23 mouse cellular contexts compared by ENCODE assay signal in genomic region chr16:29896393-29896792, GRCm38 (mm10).
A peak's percentile ranks its signal among the peaks of the same experiment; 100 is the strongest.
DNase-seq lines count a peak whose midpoint lies in the region; ATAC-seq lines count a peak whose summit lies in the region.
"Had no signal": no experiment of that assay in that cellular context is flagged by ENCODE, and none has a peak within 500 bp of the region (broad histone marks: within the 10 kb centered on the region; RNA-seq: fewer than 3 reads in every experiment).

No protein-coding gene starts in this region.

- H3K9ac ChIP-seq in kidney, embryonic 15.5 days = no peak overlapping the region
- no peak overlapping the region for H3K9ac ChIP-seq in lung, embryonic 16.5 days (ENCODE audit: low read length)
- H3K9ac ChIP-seq in stomach, embryonic 14.5 days (replicated peaks; ENCODE audit: low read depth, low read length) = no peak overlapping the region
- H3K9ac ChIP-seq in hindbrain, embryonic 11.5 days (ENCODE audit: low read depth, low read length) = no peak overlapping the region
- H3K9ac ChIP-seq: embryonic facial prominence, embryonic 13.5 days; forebrain, embryonic 12.5 days; limb, embryonic 12.5 days had no signal

- no peak overlapping the region for H3K4me3 ChIP-seq in kidney, embryonic 15.5 days (replicated peaks)
- no peak overlapping the region for H3K4me3 ChIP-seq in lung, embryonic 16.5 days (ENCODE audit: low read length)
- no peak overlapping the region for H3K4me3 ChIP-seq in stomach, embryonic 14.5 days (ENCODE audit: low read depth, low read length)
- no peak overlapping the region for H3K4me3 ChIP-seq in hindbrain, embryonic 11.5 days (ENCODE audit: low read depth, low read length)
- H3K4me3 ChIP-seq: embryonic facial prominence, embryonic 13.5 days; erythroblast, embryonic 14.5 days; forebrain, embryonic 12.5 days; limb, embryonic 12.5 days; megakaryocyte, embryonic 14.5 days had no signal

- H3K4me2 ChIP-seq in kidney, embryonic 15.5 days = no peak overlapping the region
- no peak overlapping the region for H3K4me2 ChIP-seq in lung, embryonic 16.5 days (ENCODE audit: low read depth, low read length)
- no peak overlapping the region for H3K4me2 ChIP-seq in stomach, embryonic 14.5 days (replicated peaks; ENCODE audit: low read depth, low read length)
- no peak overlapping the region for H3K4me2 ChIP-seq in hindbrain, embryonic 11.5 days (replicated peaks; ENCODE audit: low read depth, low read length)
- H3K4me2 ChIP-seq: embryonic facial prominence, embryonic 13.5 days; forebrain, embryonic 12.5 days; limb, embryonic 12.5 days had no signal

- H3K27me3 ChIP-seq in kidney, embryonic 15.5 days = peaks cover 26% of the 10 kb centered on the region
- no peaks in the 10 kb centered on the region for H3K27me3 ChIP-seq in lung, embryonic 16.5 days (ENCODE audit: control insufficient read depth, insufficient read depth, low read depth, low read length)
- no peaks in the 10 kb centered on the region for H3K27me3 ChIP-seq in stomach, embryonic 14.5 days (ENCODE audit: control insufficient read depth, insufficient read depth, low read length)
- peaks cover 10% of the 10 kb centered on the region for H3K27me3 ChIP-seq in hindbrain, embryonic 11.5 days (ENCODE audit: control insufficient read depth, insufficient read depth, low read length)
- H3K27me3 ChIP-seq: embryonic facial prominence, embryonic 13.5 days; limb, embryonic 12.5 days had no signal

- 81% methylated on average over 4 of the region's 4 CpGs for WGBS in kidney, embryonic 15.5 days
- WGBS in lung, embryonic 16.5 days = 56% methylated on average over 4 of the region's 4 CpGs
- 69% methylated on average over 4 of the region's 4 CpGs for WGBS in stomach, embryonic 14.5 days
- 90% methylated on average over 4 of the region's 4 CpGs for WGBS in hindbrain, embryonic 11.5 days

- peaks cover 16% of the 10 kb centered on the region for H3K4me1 ChIP-seq in kidney, embryonic 15.5 days
- peaks cover 14% of the 10 kb centered on the region for H3K4me1 ChIP-seq in lung, embryonic 16.5 days (replicated peaks; ENCODE audit: control insufficient read depth, insufficient read depth, low read length)
- H3K4me1 ChIP-seq in stomach, embryonic 14.5 days (ENCODE audit: control insufficient read depth, insufficient read depth, low read length) = peaks cover 17% of the 10 kb centered on the region
- no peaks in the 10 kb centered on the region for H3K4me1 ChIP-seq in hindbrain, embryonic 11.5 days (replicated peaks; ENCODE audit: control insufficient read depth, insufficient read depth, low read length)

- H3K27ac ChIP-seq in kidney, embryonic 15.5 days = no peak overlapping the region
- peak overlapping the region; percentile 68 for H3K27ac ChIP-seq in lung, embryonic 16.5 days (ENCODE audit: low read length)
- H3K27ac ChIP-seq in stomach, embryonic 14.5 days (ENCODE audit: low read length) = no peak overlapping the region
- H3K27ac ChIP-seq in hindbrain, embryonic 11.5 days (ENCODE audit: low read depth, low read length) = no peak overlapping the region
- H3K27ac ChIP-seq: embryonic facial prominence, embryonic 13.5 days; forebrain, embryonic 12.5 days; kidney, postnatal 0 days; limb, embryonic 12.5 days had no signal

- DNase-seq in kidney, postnatal 14 days = no peak
- no peak for DNase-seq in lung, postnatal 4 days
- no peak for DNase-seq in MN1 (ENCODE audit: low spot score)
- DNase-seq in hindbrain, embryonic 11.5 days (ENCODE audit: low spot score) = no peak
- DNase-seq: adrenal gland, postnatal 14 days; cerebellum, adult 8-10 months; cerebellum, postnatal 36 days; embryo, embryonic 11 days; heart, postnatal 4 days; kidney, adult 18-20 months; lung, postnatal 10 days; midbrain, embryonic 14.5 days; thymus, postnatal 25 days had no signal

- no peaks in the 10 kb centered on the region for H3K9me3 ChIP-seq in kidney, embryonic 15.5 days (replicated peaks)
- no peaks in the 10 kb centered on the region for H3K9me3 ChIP-seq in lung, embryonic 16.5 days (ENCODE audit: control insufficient read depth, low read length)
- H3K9me3 ChIP-seq in stomach, embryonic 14.5 days (ENCODE audit: control insufficient read depth, low read depth, low read length) = no peaks in the 10 kb centered on the region
- no peaks in the 10 kb centered on the region for H3K9me3 ChIP-seq in hindbrain, embryonic 11.5 days (ENCODE audit: control insufficient read depth, low read length)
- H3K9me3 ChIP-seq: embryonic facial prominence, embryonic 13.5 days; forebrain, embryonic 12.5 days; limb, embryonic 12.5 days; megakaryocyte, embryonic 14.5 days had no signal

- no peaks in the 10 kb centered on the region for H3K36me3 ChIP-seq in kidney, embryonic 15.5 days
- H3K36me3 ChIP-seq in lung, embryonic 16.5 days (ENCODE audit: control insufficient read depth, insufficient read depth, low read length) = no peaks in the 10 kb centered on the region
- H3K36me3 ChIP-seq in stomach, embryonic 14.5 days (ENCODE audit: control insufficient read depth, insufficient read depth, low read length) = no peaks in the 10 kb centered on the region
- H3K36me3 ChIP-seq in hindbrain, embryonic 11.5 days (ENCODE audit: control insufficient read depth, insufficient read depth, low read length) = no peaks in the 10 kb centered on the region
- H3K36me3 ChIP-seq: embryonic facial prominence, embryonic 13.5 days; forebrain, embryonic 12.5 days; limb, embryonic 12.5 days had no signal

- 0 out of 2 replicates have a peak, but pooled peaks have one; percentile 12 for ATAC-seq in kidney, embryonic 15.5 days (replicated peaks; ENCODE audit: low FRiP score)
- ATAC-seq in lung, embryonic 16.5 days (ENCODE audit: low read depth) = peak; percentile 59
- ATAC-seq in stomach, embryonic 14.5 days (ENCODE audit: insufficient number of reproducible peaks, insufficient read depth, low FRiP score, low read depth) = peak; percentile 70; the same call in 1 of the 2 replicates
- no peak for ATAC-seq in hindbrain, embryonic 11.5 days (ENCODE audit: low FRiP score)
- ATAC-seq: hindbrain, embryonic 16.5 days had no signal
